Mouse (Mus musculus): ENCODE data around the gene Stim2.

- no peak for TF ChIP-seq CTCF (IDR thresholded peaks at IDR 0.05; ENCODE audit: low read depth)
- TF ChIP-seq EP300 (IDR thresholded peaks at IDR 0.05; ENCODE audit: low read depth), result no peak
Measured at GRCm38 (mm10) chr5:54040527-54040926, 42.2 kb downstream of the Stim2 start.
